ENCODE assay signal across 21 mouse cellular contexts in genomic region chr3:94374636-94375035, GRCm38 (mm10). TPM values are rescaled to one million over a fixed set of nuclear protein-coding genes. Genes with fewer than 3 reads are reported as not detected.
DNase-seq lines count a peak whose midpoint lies in the region; ATAC-seq and TF ChIP-seq lines count a peak whose summit lies in the region.
"Had no signal": no experiment of that assay in that cellular context is flagged by ENCODE, and none has a peak within 500 bp of the region (broad histone marks: within the 10 kb centered on the region; RNA-seq: fewer than 3 reads in every experiment).

No protein-coding gene starts in this region.

- no peak for TF ChIP-seq POLR2A in cerebellum, adult 2 months (IDR thresholded peaks at IDR 0.05; ENCODE audit: borderline replicate concordance, insufficient read depth, low read length)
- TF ChIP-seq POLR2A in small intestine, adult 2 months (IDR thresholded peaks at IDR 0.05; ENCODE audit: low read depth, low read length), result no peak

- DNase-seq in cerebellum, adult 9-10 months, result peak; percentile 36
- DNase-seq in cerebellum, adult 2 months, result no peak
- peak; percentile 85 for DNase-seq in kidney, adult 11 months
- peak; percentile 84 to 85 for DNase-seq in kidney, adult 8-10 months
- DNase-seq in spleen, adult 12 weeks (ENCODE audit: low spot score), result no peak
- DNase-seq in spleen, postnatal 36 days (ENCODE audit: low spot score in 2 of 2), result no peak
- DNase-seq: cerebellum, adult 8-10 months; heart, postnatal 4 days; lung, embryonic 14.5 days; lung, postnatal 4 days; right cerebral cortex, postnatal 14 days had no signal

- H3K27ac ChIP-seq in cerebellum, adult 2 months (ENCODE audit: insufficient read depth, low read length), result no peak overlapping the region
- H3K27ac ChIP-seq in kidney, embryonic 15.5 days, result no peak overlapping the region
- H3K27ac ChIP-seq in small intestine, adult 2 months (ENCODE audit: insufficient read depth, low read depth, low read length), result peak overlapping the region; percentile 41
- H3K27ac ChIP-seq: heart, embryonic 13.5 days; limb, embryonic 15.5 days; neural tube, embryonic 12.5 days had no signal

- H3K9ac ChIP-seq in kidney, embryonic 15.5 days, result no peak overlapping the region
- H3K9ac ChIP-seq: heart, embryonic 13.5 days; limb, embryonic 15.5 days; lung, embryonic 14.5 days; neural tube, embryonic 12.5 days had no signal

- no peaks in the 10 kb centered on the region for H3K36me3 ChIP-seq in kidney, embryonic 15.5 days
- H3K36me3 ChIP-seq in small intestine, adult 2 months (ENCODE audit: control insufficient read depth, insufficient read depth, low read length), result peaks cover 6% of the 10 kb centered on the region
- H3K36me3 ChIP-seq: heart, embryonic 13.5 days; limb, embryonic 15.5 days; neural tube, embryonic 12.5 days had no signal

- H3K9me3 ChIP-seq in kidney, embryonic 15.5 days (replicated peaks), result no peaks in the 10 kb centered on the region
- H3K9me3 ChIP-seq: heart, embryonic 13.5 days; limb, embryonic 15.5 days; neural tube, embryonic 12.5 days had no signal

- H3K4me2 ChIP-seq in kidney, embryonic 15.5 days, result no peak overlapping the region
- H3K4me2 ChIP-seq: limb, embryonic 15.5 days; midbrain, embryonic 11.5 days; neural tube, embryonic 12.5 days had no signal

- H3K4me1 ChIP-seq in cerebellum, adult 2 months (ENCODE audit: control insufficient read depth, insufficient read depth, low read length), result peaks cover 24% of the 10 kb centered on the region
- peaks cover 32% of the 10 kb centered on the region for H3K4me1 ChIP-seq in kidney, embryonic 15.5 days
- peaks cover 48% of the 10 kb centered on the region for H3K4me1 ChIP-seq in small intestine, adult 2 months (ENCODE audit: control insufficient read depth, insufficient read depth, insufficient read length, low read length)

- H3K4me3 ChIP-seq in cerebellum, adult 2 months (replicated peaks; ENCODE audit: insufficient read depth, low read depth, low read length), result no peak overlapping the region
- no peak overlapping the region for H3K4me3 ChIP-seq in kidney, embryonic 15.5 days (replicated peaks)
- H3K4me3 ChIP-seq in small intestine, adult 2 months (ENCODE audit: low read depth, low read length), result no peak overlapping the region
- H3K4me3 ChIP-seq: heart, embryonic 13.5 days; limb, embryonic 15.5 days; neural tube, embryonic 12.5 days had no signal

- ATAC-seq in kidney, embryonic 15.5 days (replicated peaks; ENCODE audit: low FRiP score), result no peak

- no peaks in the 10 kb centered on the region for H3K27me3 ChIP-seq in cerebellum, adult 2 months (ENCODE audit: control insufficient read depth, insufficient read depth, low read length)
- H3K27me3 ChIP-seq in kidney, embryonic 15.5 days, result no peaks in the 10 kb centered on the region
- no peaks in the 10 kb centered on the region for H3K27me3 ChIP-seq in small intestine, adult 2 months (ENCODE audit: control insufficient read depth, insufficient read depth, low read length)
- H3K27me3 ChIP-seq: CH12.LX; limb, embryonic 15.5 days had no signal

- no peak for TF ChIP-seq CTCF in cerebellum, adult 2 months (IDR thresholded peaks at IDR 0.05; ENCODE audit: borderline replicate concordance, insufficient read depth, low read depth, low read length)
- no peak for TF ChIP-seq CTCF in small intestine, adult 2 months (IDR thresholded peaks at IDR 0.05; ENCODE audit: extremely low read depth, insufficient read length, insufficient replicate concordance, low read depth, low read length)

RNA-seq across cellular contexts. Expression of gene Rorc, which starts 2.0 kb away (rescaled TPM):
- polyA plus RNA-seq in cerebellum, adult 2 months (2012; rRNA removed), result 20.4 and 20.9 TPM in 2 replicates
- 8.6 and 9.6 TPM in 2 replicates for polyA plus RNA-seq in kidney, embryonic 15.5 days (2015; fragmentation: Nextera tagmentation; extraction: Ambion mirVana)
- polyA plus RNA-seq in small intestine, adult 2 months (2012; rRNA removed), result 10.2 and 28.3 TPM in 2 replicates

RNA-seq across cellular contexts. Expression of gene C2cd4d, which starts 12.4 kb away (rescaled TPM):
- 3.5 and 3.7 TPM in 2 replicates for polyA plus RNA-seq in cerebellum, adult 2 months (2012; rRNA removed)
- polyA plus RNA-seq in kidney, embryonic 15.5 days (2015; fragmentation: Nextera tagmentation; extraction: Ambion mirVana), result 0.40 and 0.59 TPM in 2 replicates
- polyA plus RNA-seq in small intestine, adult 2 months (2012; rRNA removed), result 1.4 and 3.7 TPM in 2 replicates

RNA-seq across cellular contexts. Expression of gene Lingo4, which starts 23.7 kb away (rescaled TPM):
- polyA plus RNA-seq in cerebellum, adult 2 months (2012; rRNA removed), result 6.5 and 6.6 TPM in 2 replicates
- 0.17 and 0.32 TPM in 2 replicates for polyA plus RNA-seq in kidney, embryonic 15.5 days (2015; fragmentation: Nextera tagmentation; extraction: Ambion mirVana)
- polyA plus RNA-seq in small intestine, adult 2 months (2012; rRNA removed), result 0.23 and 0.42 TPM in 2 replicates

RNA-seq across cellular contexts. Expression of gene Them5, which starts 32.7 kb away (rescaled TPM):
- not detected in 2 replicates for polyA plus RNA-seq in cerebellum, adult 2 months (2012; rRNA removed)
- 1.3 TPM in 1 of 2 replicates, not detected in the other for polyA plus RNA-seq in kidney, embryonic 15.5 days (2015; fragmentation: Nextera tagmentation; extraction: Ambion mirVana)
- polyA plus RNA-seq in small intestine, adult 2 months (2012; rRNA removed), result not detected in 2 replicates
- polyA plus RNA-seq: adrenal gland, adult 2 months; frontal cortex, adult 2 months; heart, embryonic 13.5 days; large intestine, adult 2 months; neural tube, embryonic 12.5 days had no signal

RNA-seq across cellular contexts. Expression of gene Tdrkh, which starts 38.4 kb away (rescaled TPM):
- 21.4 and 22.8 TPM in 2 replicates for polyA plus RNA-seq in cerebellum, adult 2 months (2012; rRNA removed)
- 12.0 and 15.5 TPM in 2 replicates for polyA plus RNA-seq in kidney, embryonic 15.5 days (2015; fragmentation: Nextera tagmentation; extraction: Ambion mirVana)
- not detected in 2 replicates for polyA plus RNA-seq in small intestine, adult 2 months (2012; rRNA removed)

Comparison
In these comparisons a context has a peak if more than half of its experiments do, and no peak if none do; other contexts are left out.
1. DNase-seq: peak in cerebellum, adult 9-10 months (single experiment), kidney, adult 11 months (single experiment) and kidney, adult 8-10 months (2 of 2); none in cerebellum, adult 2 months (0 of 2), spleen, adult 12 weeks (single experiment) and spleen, postnatal 36 days (0 of 2).